Mouse (Mus musculus): Measurements from ENCODE around the gene Fgf2. TPM values are rescaled to one million over a fixed set of nuclear protein-coding genes. Genes with fewer than 3 reads are reported as not detected.

Fgf2 gene
- polyA plus RNA-seq, 1 experiment, result 0.88 TPM

GRCm38 (mm10) chr3:37360729-37361128 lies 12.6 kb downstream of the Fgf2 start:
- DNase-seq (ENCODE audit: low read depth), result no peak
- TF ChIP-seq CTCF (IDR thresholded peaks at IDR 0.05; ENCODE audit: borderline replicate concordance, extremely low read depth, insufficient read depth, insufficient read length), result no peak
- no peak for TF ChIP-seq POLR2A (IDR thresholded peaks at IDR 0.05; ENCODE audit: borderline replicate concordance, extremely low read depth, insufficient read depth, insufficient read length, poor library complexity, severe bottlenecking)

DNA sequence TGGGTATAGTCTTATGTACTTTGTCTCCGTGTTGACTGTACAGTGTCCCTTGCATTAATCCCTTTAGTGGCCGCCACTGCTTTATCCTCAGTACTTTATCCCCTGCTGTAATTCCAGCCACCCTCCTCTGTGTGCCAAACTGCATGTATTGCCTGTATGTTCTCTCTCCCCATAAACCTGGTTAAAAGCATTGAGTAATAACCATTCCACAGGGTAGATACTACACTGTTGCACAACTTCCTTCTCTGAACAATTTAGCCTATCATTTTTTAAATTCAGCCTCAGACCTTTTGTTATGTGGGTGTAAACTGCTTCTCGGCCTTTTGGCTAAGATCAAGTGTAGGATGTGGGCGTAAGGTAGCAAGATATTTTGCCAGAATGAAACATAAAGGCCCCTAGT lies 17.0 kb downstream of the Fgf2 start:
- no peak for DNase-seq (ENCODE audit: low read depth)
- no peak for TF ChIP-seq CTCF (IDR thresholded peaks at IDR 0.05; ENCODE audit: borderline replicate concordance, extremely low read depth, insufficient read depth, insufficient read length)

- DNase-seq (ENCODE audit: low read depth), result no peak
- no peak for TF ChIP-seq CTCF (IDR thresholded peaks at IDR 0.05; ENCODE audit: borderline replicate concordance, extremely low read depth, insufficient read depth, insufficient read length)
- TF ChIP-seq POLR2A (IDR thresholded peaks at IDR 0.05; ENCODE audit: borderline replicate concordance, extremely low read depth, insufficient read depth, insufficient read length, poor library complexity, severe bottlenecking), result no peak
Measured at GRCm38 (mm10) chr3:37365976-37366375, 17.8 kb downstream of the Fgf2 start.

DNA sequence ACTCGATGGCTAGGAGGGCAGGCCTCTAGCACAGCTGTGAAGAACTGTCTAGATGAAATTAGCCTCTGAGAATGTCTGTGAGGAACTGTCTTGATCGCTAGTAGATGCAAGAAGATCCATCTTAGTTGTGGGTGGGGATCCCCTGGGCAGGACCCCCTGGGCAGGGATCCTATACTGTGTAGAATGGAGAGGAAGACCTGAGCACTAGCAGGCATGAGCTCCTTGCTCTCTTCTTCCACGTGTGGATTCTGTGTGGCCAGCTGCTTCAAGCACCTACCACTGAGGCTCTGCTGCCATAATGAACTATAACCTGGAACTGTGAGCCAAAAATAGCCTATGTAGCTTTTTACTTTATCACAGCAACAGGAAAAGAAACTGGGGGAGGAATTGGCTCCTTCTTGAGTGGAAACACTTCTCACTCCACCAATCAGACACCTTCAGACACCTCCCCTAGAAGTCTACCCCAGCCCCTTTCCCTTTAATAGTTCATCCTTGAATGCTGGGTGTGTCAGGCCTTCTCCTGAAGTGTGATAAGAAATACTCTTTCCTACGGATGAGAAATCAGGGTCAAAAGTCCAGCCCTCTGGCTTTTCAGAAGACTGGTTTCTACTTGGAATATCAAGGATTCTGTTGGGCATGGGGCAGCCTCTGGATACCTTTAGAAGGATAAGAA lies 18.4 kb downstream of the Fgf2 start:
- no peak for DNase-seq (ENCODE audit: low read depth)
- TF ChIP-seq POLR2A (IDR thresholded peaks at IDR 0.05; ENCODE audit: borderline replicate concordance, extremely low read depth, insufficient read depth, insufficient read length, poor library complexity, severe bottlenecking), result no peak
- no peak for TF ChIP-seq CTCF (IDR thresholded peaks at IDR 0.05; ENCODE audit: borderline replicate concordance, extremely low read depth, insufficient read depth, insufficient read length)

DNA sequence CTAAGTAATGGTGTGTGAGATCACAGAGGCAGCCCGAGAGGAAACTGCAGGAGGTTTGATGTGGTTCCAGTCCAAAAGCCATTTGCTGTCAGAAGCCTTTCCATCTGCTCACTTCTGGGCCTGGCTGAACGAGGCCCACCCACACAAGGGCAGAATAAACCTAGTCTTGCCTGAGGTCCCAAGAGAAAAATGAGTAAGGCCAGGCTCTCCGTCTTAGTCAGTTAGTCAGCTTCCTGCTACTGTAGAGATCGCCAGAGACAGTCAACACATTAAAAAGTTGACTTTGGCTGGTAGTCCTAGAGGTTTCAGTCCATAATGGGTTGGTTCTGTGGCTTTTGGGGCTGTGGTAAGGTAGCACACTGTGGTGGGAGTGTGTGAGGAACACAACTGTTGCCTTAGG lies 22.3 kb downstream of the Fgf2 start:
- TF ChIP-seq CTCF (IDR thresholded peaks at IDR 0.05; ENCODE audit: borderline replicate concordance, extremely low read depth, insufficient read depth, insufficient read length) (no peak), POLR2A (IDR thresholded peaks at IDR 0.05; ENCODE audit: borderline replicate concordance, extremely low read depth, insufficient read depth, insufficient read length, poor library complexity, severe bottlenecking) (no peak)
- DNase-seq (ENCODE audit: low read depth), result no peak

DNA sequence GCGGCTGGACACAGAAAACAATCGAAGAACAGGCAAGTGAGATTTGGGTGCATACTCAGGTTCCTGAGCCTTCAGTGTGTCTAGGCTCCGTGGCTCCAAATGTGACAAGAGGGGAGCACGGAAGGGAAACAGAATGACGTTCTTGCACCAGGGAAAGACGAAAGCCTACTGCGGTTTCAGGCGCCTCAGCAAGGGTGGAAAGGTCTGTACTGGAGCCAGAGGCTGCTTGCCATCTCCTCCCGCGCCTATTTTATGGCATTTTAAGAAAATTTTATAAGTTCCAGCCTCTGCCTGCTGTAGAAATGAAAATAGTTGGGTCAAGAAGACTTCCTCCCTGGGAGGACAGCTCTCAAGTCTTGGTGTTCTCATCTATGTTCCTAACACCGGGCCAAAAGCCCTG lies 25.6 kb downstream of the Fgf2 start:
- no peak for DNase-seq (ENCODE audit: low read depth)
- TF ChIP-seq POLR2A (IDR thresholded peaks at IDR 0.05; ENCODE audit: borderline replicate concordance, extremely low read depth, insufficient read depth, insufficient read length, poor library complexity, severe bottlenecking) (no peak), CTCF (IDR thresholded peaks at IDR 0.05; ENCODE audit: borderline replicate concordance, extremely low read depth, insufficient read depth, insufficient read length) (no peak)

DNA sequence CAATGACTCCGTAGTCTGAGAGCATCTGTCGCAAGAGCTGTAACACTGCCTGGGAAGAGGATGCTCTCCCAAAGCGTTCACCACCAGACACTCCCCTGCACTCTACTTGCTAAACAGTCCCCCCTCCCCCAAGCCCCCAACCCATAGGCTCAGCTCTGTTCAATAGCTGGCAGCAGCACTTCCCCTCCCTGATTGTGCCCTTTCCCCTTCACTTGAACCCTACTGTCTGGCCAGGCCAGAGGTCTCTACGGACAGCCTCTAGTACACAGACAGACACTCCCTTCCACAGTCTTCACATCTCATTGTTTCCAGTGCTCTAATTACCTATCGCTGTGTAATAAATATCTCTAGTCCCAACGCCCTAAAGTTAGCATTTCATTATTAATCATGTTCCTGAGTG lies 29.8 kb downstream of the Fgf2 start:
- no peak for TF ChIP-seq POLR2A (IDR thresholded peaks at IDR 0.05; ENCODE audit: borderline replicate concordance, extremely low read depth, insufficient read depth, insufficient read length, poor library complexity, severe bottlenecking)
- no peak for TF ChIP-seq CTCF (IDR thresholded peaks at IDR 0.05; ENCODE audit: borderline replicate concordance, extremely low read depth, insufficient read depth, insufficient read length)
- no peak for DNase-seq (ENCODE audit: low read depth)

DNA sequence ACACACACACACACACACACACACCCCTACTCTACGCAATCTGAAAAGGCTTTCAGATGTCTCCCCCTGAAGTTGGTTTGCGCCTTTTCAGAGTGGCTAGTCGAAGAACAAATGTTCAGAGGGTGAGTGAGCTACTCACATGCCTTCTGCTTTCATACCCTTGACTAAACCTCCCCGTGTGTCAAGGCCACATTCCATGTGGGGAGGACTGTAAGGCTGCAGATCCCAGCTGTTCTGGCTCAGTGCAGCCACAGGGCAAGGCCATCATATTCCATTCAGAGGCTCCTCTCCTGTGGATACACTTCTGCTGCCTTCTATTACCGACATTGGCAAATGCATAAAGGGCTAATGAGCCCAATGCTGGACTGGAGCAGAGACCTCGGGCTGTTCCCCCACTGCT lies 30.3 kb downstream of the Fgf2 start:
- no peak for TF ChIP-seq POLR2A (IDR thresholded peaks at IDR 0.05; ENCODE audit: borderline replicate concordance, extremely low read depth, insufficient read depth, insufficient read length, poor library complexity, severe bottlenecking)
- TF ChIP-seq CTCF (IDR thresholded peaks at IDR 0.05; ENCODE audit: borderline replicate concordance, extremely low read depth, insufficient read depth, insufficient read length), result no peak
- DNase-seq (ENCODE audit: low read depth), result no peak

- TF ChIP-seq POLR2A (IDR thresholded peaks at IDR 0.05; ENCODE audit: borderline replicate concordance, extremely low read depth, insufficient read depth, insufficient read length, poor library complexity, severe bottlenecking), result no peak
- no peak for TF ChIP-seq CTCF (IDR thresholded peaks at IDR 0.05; ENCODE audit: borderline replicate concordance, extremely low read depth, insufficient read depth, insufficient read length)
Measured at GRCm38 (mm10) chr3:37379201-37379600, 31.1 kb downstream of the Fgf2 start.

GRCm38 (mm10) chr3:37379930-37380881 lies 32.1 kb downstream of the Fgf2 start:
- DNase-seq (ENCODE audit: low read depth), result peak; percentile 32

More at GRCm38 (mm10) chr3:37379201-37379600, 31.1 kb downstream of the Fgf2 start:
- no peak for DNase-seq (ENCODE audit: low read depth)

GRCm38 (mm10) chr3:37381457-37381856 lies 33.3 kb downstream of the Fgf2 start:
- DNase-seq (ENCODE audit: low read depth), result no peak
- TF ChIP-seq CTCF (IDR thresholded peaks at IDR 0.05; ENCODE audit: borderline replicate concordance, extremely low read depth, insufficient read depth, insufficient read length), result no peak

More at GRCm38 (mm10) chr3:37379930-37380881, 32.1 kb downstream of the Fgf2 start:
- no peak for TF ChIP-seq CTCF (IDR thresholded peaks at IDR 0.05; ENCODE audit: borderline replicate concordance, extremely low read depth, insufficient read depth, insufficient read length)
- TF ChIP-seq POLR2A (IDR thresholded peaks at IDR 0.05; ENCODE audit: borderline replicate concordance, extremely low read depth, insufficient read depth, insufficient read length, poor library complexity, severe bottlenecking), result no peak

All from brain, embryonic 14.5 days (tissue).